Mouse (Mus musculus) lung, postnatal 10 days (tissue): ENCODE results near the gene Slc5a4a.

Source experiments
- DNase-seq: peaks from one replicate; pipeline ENCODE4 v3.0.0; 2021

Gene Slc5a4a

DNA sequence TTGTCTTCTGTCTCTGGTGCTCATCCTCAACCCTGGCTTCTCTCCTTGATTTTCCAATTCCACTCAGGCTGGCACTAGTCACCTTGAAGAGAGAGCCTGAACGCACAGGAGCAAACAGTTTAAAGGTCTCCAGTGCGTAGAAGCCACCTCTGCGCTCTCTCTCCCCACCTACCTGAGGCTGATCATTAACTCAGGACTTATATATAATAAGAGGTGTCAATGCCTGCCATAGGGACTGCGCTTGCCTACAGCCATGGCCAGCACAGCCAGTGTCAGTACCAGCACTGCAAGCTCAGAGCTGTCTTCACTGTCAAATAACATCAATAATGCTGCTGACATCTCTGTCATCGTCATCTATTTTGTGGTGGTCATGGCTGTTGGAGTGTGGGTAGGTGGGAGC, at the start of gene Slc5a4a:
Slc5a4a (plus strand) TSS at position 174 of the 400 bp plus-strand sequence.
- no peak for DNase-seq

GRCm38 (mm10) chr10:76110861-76111260, 36.4 kb upstream of the Slc5a4a start, which contains the start of gene Slc5a4b:
TSS of gene Slc5a4b (minus strand) at chr10:76110961.
- no peak for DNase-seq

DNA sequence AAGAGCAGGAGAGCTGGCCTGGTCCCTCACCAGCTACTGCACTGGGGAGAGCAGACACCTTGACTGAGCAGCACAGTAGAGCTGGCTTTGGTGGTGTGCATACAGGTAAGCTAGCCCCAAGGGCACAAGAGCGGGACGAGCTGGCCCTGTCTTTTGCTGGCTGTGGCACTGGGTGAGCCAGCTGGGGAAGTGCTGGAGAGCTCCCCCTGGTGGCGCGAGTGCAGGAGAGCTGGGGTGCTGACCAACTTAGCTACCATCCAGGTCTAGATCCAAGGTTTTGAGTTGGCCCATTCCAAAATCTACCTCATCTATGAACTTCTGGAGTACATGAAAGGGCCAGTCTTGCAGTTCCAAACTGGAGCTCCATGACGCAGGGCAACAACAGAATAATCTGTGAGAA, 29.3 kb upstream of the Slc5a4a start:
- peak; percentile 64 for DNase-seq

- peak; percentile 57 for DNase-seq
These were observed 28.5 kb upstream of the Slc5a4a start for GRCm38 (mm10) chr10:76118741-76119140.

DNA sequence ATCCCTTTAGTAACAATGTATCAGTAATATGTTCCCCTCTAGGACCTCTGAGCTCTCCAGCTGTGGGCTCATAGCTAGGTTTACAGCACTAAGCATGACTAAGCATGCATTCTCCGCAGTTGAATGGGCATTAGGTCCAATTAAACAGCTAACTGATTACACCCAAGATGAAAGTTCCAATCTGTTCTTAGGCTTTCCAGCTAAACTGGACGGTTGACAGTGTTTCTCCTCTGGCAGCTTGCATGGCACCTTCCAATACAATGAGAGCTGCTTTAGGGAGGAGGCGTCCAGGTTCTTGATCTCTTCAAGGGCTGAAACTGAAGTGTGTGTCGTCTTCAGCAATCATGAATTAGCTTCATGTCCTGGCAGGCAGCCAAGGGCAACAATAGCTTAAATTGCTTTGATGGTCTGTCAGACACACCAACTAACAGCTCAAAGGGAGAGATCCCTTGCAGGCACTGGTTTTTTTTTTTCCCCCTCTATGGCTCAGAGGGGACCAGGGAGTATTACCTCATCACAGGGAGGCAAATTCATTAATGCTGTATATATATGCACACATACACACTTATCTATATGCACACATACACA, 27.0 kb upstream of the Slc5a4a start:
- DNase-seq, result no peak

- no peak for DNase-seq
These were observed 25.8 kb upstream of the Slc5a4a start for GRCm38 (mm10) chr10:76121495-76121894.

GRCm38 (mm10) chr10:76132506-76132905, 14.7 kb upstream of the Slc5a4a start:
- no peak for DNase-seq

DNA sequence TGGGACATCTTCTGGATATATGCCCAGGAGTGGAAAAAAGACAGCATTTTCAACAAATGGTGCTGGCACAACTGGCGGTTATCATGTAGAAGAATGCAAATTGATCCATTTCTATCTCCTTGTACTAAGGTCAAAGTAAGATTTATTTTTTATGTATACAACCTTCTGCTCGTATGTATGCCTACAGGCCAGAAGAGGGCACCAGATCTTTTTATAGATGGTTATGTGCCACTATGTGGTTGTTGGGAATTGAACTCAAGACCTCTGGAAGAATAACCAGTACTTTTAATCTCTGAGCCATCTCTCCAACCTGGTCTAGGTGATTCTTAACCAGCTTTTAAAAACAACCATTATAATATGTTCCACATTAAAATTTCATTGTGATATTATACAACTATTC, 10.9 kb upstream of the Slc5a4a start:
- no peak for DNase-seq

DNA sequence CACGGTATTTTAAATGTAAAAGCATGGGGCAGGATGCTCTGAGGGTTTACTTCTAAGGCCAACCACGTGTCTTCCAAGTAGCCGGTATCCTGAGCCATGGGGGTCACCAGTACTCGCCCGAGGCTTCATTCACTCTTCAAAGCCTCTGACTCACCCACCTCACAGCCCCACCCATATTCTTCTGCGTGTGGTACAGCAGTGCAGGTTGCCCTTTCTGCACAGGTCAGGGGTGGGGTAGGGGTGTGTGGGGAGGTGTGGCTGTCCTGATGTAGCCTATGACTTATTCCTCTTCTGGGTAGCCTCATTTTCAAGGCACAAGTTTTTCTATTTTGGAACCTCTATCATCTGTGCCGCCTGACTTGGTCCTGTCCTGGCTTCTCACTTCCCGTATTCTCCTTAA, 405 bp upstream of the Slc5a4a start:
- DNase-seq, result no peak

GRCm38 (mm10) chr10:76155911-76156310, 8.7 kb downstream of the Slc5a4a start:
- no peak for DNase-seq

DNA sequence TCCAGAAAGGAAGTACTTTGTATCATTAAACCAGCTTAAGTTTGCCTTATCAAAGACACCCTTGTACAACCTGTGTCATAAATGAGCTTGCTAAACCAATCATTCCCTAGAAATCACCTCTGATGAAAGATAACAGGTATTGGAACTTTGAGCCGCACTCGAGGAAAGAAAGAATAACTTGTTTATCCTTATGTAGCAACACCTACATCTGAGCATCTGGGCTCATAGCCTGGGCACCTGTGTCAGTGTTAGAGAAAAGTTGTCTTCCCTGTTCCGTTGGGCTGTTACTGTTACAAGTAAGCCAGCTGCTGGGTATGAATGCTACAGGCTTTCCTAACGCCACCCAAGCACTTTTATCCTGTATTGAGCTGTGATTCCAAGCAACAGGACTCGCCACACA, 10.3 kb downstream of the Slc5a4a start:
- no peak for DNase-seq

- no peak for DNase-seq
These were observed 10.8 kb downstream of the Slc5a4a start for GRCm38 (mm10) chr10:76158009-76158408.

DNA sequence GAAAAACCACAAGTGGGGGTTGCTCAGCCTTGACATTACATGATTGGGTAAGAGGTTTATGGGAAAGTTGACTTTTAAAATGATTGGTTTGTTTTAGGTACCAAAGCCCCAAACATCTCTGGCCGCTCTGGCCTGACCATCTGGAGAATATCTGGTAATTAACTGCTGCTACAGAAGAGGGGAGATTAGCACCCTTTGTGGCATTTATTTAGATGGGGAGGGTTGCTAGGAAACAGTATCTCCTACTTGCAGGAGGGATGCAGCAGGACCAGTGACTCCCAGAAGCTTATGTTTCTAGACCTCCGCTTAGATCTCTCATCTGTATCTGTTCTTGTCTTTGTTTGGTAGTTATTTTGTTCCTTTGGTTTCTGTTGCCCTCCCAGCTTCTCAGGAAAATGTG, 27.6 kb downstream of the Slc5a4a start:
- DNase-seq, result no peak

DNA sequence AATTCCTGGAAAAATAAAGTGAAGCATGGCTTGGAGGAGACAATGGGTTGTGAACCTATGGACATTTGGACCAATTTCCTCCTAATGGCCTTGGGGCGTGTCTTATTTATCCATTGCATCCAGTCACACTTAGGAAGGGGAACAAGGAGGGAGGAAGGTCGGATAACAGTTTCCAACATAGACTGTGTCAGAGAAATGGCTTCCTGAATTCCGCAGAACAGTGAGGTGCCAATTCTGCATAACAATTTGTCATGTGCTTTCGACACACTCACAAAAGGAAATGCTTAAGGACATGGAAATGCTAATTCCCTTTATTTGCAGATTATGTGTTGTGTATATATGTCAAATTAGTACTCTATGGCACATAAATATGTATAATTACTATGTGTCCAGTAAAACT, 38.0 kb downstream of the Slc5a4a start:
- no peak for DNase-seq

- DNase-seq, result no peak
These were observed 40.8 kb downstream of the Slc5a4a start for GRCm38 (mm10) chr10:76188010-76188409.

DNA sequence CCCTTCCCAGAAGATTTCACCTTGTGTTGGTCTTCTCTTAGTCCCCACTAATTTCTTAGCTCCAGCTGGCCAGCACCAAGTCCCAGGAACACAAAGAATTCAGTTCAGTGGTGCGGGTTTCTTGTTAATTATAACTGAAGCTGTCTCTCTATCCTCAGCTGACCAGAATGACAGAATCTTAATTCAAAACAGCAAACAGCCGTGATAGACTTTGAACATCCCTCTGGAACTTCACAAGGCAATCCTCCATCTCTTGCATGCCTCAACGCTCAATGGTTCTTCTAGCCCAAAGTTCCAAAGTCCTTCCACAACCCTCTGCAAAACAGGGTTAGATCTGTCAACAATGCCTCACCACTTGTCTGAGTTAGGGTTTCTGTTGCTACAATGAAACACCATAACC, 54.2 kb downstream of the Slc5a4a start:
- no peak for DNase-seq

GRCm38 (mm10) chr10:76201978-76202377, 54.7 kb downstream of the Slc5a4a start:
- DNase-seq, result peak; percentile 84

GRCm38 (mm10) chr10:76203798-76204283, 56.6 kb downstream of the Slc5a4a start:
- DNase-seq, result peak; percentile 60

- no peak for DNase-seq
These were observed 60.1 kb downstream of the Slc5a4a start for GRCm38 (mm10) chr10:76207262-76207796.

GRCm38 (mm10) chr10:76209241-76209640, 62.0 kb downstream of the Slc5a4a start:
- DNase-seq, result no peak

DNA sequence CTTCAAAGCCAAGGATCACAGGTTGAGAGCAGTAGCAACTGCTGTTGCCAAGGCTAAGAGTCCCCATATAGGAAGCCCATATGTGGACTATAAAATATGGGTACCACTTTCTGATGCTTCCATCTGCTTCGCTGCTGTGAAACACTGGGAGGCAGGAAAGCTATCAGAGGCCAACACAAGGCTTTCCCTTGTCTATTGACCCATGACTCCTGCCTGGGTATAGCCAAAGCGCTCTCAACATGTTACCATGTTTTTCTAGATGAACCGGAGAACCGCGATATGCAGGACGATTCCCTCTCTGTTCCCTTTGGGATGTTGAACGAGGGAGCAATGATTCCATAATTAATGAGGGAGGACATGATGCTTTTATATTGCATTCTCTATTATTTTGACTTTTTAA, 63.6 kb downstream of the Slc5a4a start:
- no peak for DNase-seq

GRCm38 (mm10) chr10:76212121-76212520, 64.9 kb downstream of the Slc5a4a start:
- no peak for DNase-seq

- DNase-seq, result no peak
These were observed 66.9 kb downstream of the Slc5a4a start for GRCm38 (mm10) chr10:76214161-76214560.

DNA sequence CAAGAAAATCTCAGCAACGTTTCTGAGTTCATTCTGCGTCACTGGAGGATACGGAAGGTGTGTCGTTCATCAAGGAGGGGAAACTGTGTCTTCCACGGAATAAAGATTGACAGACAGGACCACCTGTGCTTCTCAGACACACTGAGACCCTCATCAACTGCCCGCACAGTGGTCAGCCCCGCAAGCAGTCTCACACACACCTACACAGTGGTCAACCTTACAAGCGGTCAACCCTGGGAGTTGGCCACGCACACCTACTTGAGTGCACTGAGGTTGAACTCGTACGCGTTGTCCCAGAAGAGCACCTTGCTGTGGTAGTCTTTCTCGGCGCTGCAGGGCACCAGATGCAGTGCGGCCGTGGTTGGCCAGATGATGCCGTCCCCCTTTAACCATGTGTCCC, 69.8 kb downstream of the Slc5a4a start:
- no peak for DNase-seq

DNA sequence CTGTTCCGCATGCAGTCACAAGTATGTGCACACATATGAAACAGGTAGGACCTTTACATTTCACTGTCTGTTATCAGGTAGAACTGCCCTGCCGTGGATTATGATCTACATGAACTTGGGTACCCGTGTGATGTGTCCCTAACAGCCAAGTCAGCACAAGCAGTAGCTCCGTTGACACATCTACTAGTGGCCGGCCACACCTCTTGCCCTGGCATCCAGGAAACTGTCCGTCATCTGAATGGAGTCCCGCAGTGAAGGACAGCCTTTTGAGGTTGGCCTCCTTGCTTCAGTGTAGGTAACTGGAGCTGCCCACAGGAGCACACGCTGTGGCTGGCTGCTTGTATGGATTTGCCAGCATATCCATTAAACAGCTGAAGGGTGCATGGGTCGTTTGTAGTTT, 71.0 kb downstream of the Slc5a4a start:
- DNase-seq, result no peak
